Mouse (Mus musculus): ENCODE data around the gene Kpnb1.

The Kpnb1 gene

GRCm38 (mm10) chr11:97133270-97133669, 54.4 kb downstream of the Kpnb1 start:
- no peak for TF ChIP-seq GATA4 (IDR thresholded peaks at IDR 0.05; ENCODE audit: insufficient replicate concordance, low read length)

- TF ChIP-seq GATA4 (IDR thresholded peaks at IDR 0.05; ENCODE audit: insufficient replicate concordance, low read length) = no peak
Measured at GRCm38 (mm10) chr11:97132185-97132584, 55.5 kb downstream of the Kpnb1 start.

- TF ChIP-seq GATA4 (IDR thresholded peaks at IDR 0.05; ENCODE audit: insufficient replicate concordance, low read length) = no peak
Measured at GRCm38 (mm10) chr11:97131683-97132082, 56.0 kb downstream of the Kpnb1 start.

GRCm38 (mm10) chr11:97130318-97130717, 57.4 kb downstream of the Kpnb1 start:
- TF ChIP-seq GATA4 (IDR thresholded peaks at IDR 0.05; ENCODE audit: insufficient replicate concordance, low read length) = no peak

- no peak for TF ChIP-seq GATA4 (IDR thresholded peaks at IDR 0.05; ENCODE audit: insufficient replicate concordance, low read length)
Measured at GRCm38 (mm10) chr11:97128956-97129355, 58.7 kb downstream of the Kpnb1 start.

- no peak for TF ChIP-seq GATA4 (IDR thresholded peaks at IDR 0.05; ENCODE audit: insufficient replicate concordance, low read length)
Measured at GRCm38 (mm10) chr11:97127470-97128223, 60.0 kb downstream of the Kpnb1 start.

- no peak for TF ChIP-seq GATA4 (IDR thresholded peaks at IDR 0.05; ENCODE audit: insufficient replicate concordance, low read length)
Measured at GRCm38 (mm10) chr11:97126645-97127468, 60.8 kb downstream of the Kpnb1 start.

GRCm38 (mm10) chr11:97124266-97125036, 63.2 kb downstream of the Kpnb1 start:
- TF ChIP-seq GATA4 (IDR thresholded peaks at IDR 0.05; ENCODE audit: insufficient replicate concordance, low read length) = no peak

GRCm38 (mm10) chr11:97123282-97123890, 64.3 kb downstream of the Kpnb1 start:
- TF ChIP-seq GATA4 (IDR thresholded peaks at IDR 0.05; ENCODE audit: insufficient replicate concordance, low read length) = no peak

- no peak for TF ChIP-seq GATA4 (IDR thresholded peaks at IDR 0.05; ENCODE audit: insufficient replicate concordance, low read length)
Measured at GRCm38 (mm10) chr11:97120641-97121040, 67.0 kb downstream of the Kpnb1 start.

GRCm38 (mm10) chr11:97120221-97120620, 67.5 kb downstream of the Kpnb1 start:
- no peak for TF ChIP-seq GATA4 (IDR thresholded peaks at IDR 0.05; ENCODE audit: insufficient replicate concordance, low read length)

GRCm38 (mm10) chr11:97115797-97116196, 71.9 kb downstream of the Kpnb1 start:
- no peak for TF ChIP-seq GATA4 (IDR thresholded peaks at IDR 0.05; ENCODE audit: insufficient replicate concordance, low read length)

GRCm38 (mm10) chr11:97114671-97115601, 72.7 kb downstream of the Kpnb1 start, which contains the start of gene Tbx21:
Tbx21 (minus strand) TSS chr11:97115331.
- no peak for TF ChIP-seq GATA4 (IDR thresholded peaks at IDR 0.05; ENCODE audit: insufficient replicate concordance, low read length)

All from liver, adult (tissue).